Mouse (Mus musculus) lung, postnatal 0 days (tissue): ENCODE data around the gene Hist1h2ag.
A peak's percentile ranks its signal among the peaks of the same experiment; 100 is the strongest.
"Not testable (repeated sequence)": the region's sequence is repeated elsewhere in the genome, so short reads cannot be mapped to it uniquely, and the experiment has no call there.

Experiments used
- CTCF ChIP-seq: IDR thresholded peaks from 2 replicates; pipeline ENCODE4 v1.5.1; 2016; ENCODE audit warnings: antibody characterized with exemption, mild to moderate bottlenecking
- EP300 ChIP-seq: IDR thresholded peaks from 2 replicates; pipeline ENCODE4 v1.6.1; 2016; ENCODE audit warnings: antibody characterized with exemption, mild to moderate bottlenecking, control low read depth

- TF ChIP-seq CTCF = not testable (repeated sequence)
- TF ChIP-seq EP300 = peak; percentile 84
These were observed 1.6 kb downstream of the Hist1h2ag start, which contains the start of gene Hist1h4i for GRCm38 (mm10) chr13:22041142-22041536.
